Mouse (Mus musculus) myocyte (in vitro differentiated cells): ENCODE results near the gene Rpl10-ps3.

ENCODE experiments used
- E2F4 ChIP-seq: IDR thresholded peaks from one replicate; pipeline ENCODE4 v1.6.1; 2011; ENCODE audit warnings: mild to moderate bottlenecking, control low read depth, moderate library complexity; ENCODE audit not compliant: insufficient read depth
- MAX ChIP-seq: IDR thresholded peaks from one replicate; pipeline ENCODE4 v1.6.1; 2011; ENCODE audit warnings: low read depth, mild to moderate bottlenecking, control low read depth
- POLR2A ChIP-seq: IDR thresholded peaks from one replicate; pipeline ENCODE4 v1.6.1; 2011; ENCODE audit warnings: low read depth, mild to moderate bottlenecking, control low read depth, moderate library complexity; ENCODE audit not compliant: insufficient read length
- POLR2AphosphoS2 ChIP-seq: IDR thresholded peaks from one replicate; pipeline ENCODE4 v1.6.1; 2011; ENCODE audit warnings: low read depth, control low read depth; ENCODE audit not compliant: insufficient read length
- SRF ChIP-seq: IDR thresholded peaks from one replicate; pipeline ENCODE4 v1.6.1; 2011; ENCODE audit warnings: low read depth; ENCODE audit not compliant: control insufficient read depth, insufficient read length
- USF1 ChIP-seq: IDR thresholded peaks from one replicate; pipeline ENCODE4 v1.6.1; 2011; ENCODE audit warnings: low read depth, mild to moderate bottlenecking, control low read depth, moderate library complexity

- TF ChIP-seq MAX, result no peak
- no peak for TF ChIP-seq USF1
- no peak for TF ChIP-seq SRF
- no peak for TF ChIP-seq POLR2AphosphoS2
- TF ChIP-seq POLR2A, result no peak
- TF ChIP-seq E2F4, result no peak
Observed at GRCm38 (mm10) chr9:50351746-50352145, 7.0 kb upstream of the Rpl10-ps3 start.
